Mouse (Mus musculus): ENCODE measurements at regions not wholly inside any gene's neighbourhood (a gene's known extent, or its start where the extent isn't known, plus 50 kb on each side); places are given as distances from the start of the nearest gene placed in this dataset.

GRCm38 (mm10) chr19:28205691-28206090, 194.7 kb upstream of the Rfx3 start:
- H3K4me2 ChIP-seq (ENCODE audit: low read depth) = no peak overlapping the region
- no peaks in the 10 kb centered on the region for H3K36me3 ChIP-seq (ENCODE audit: control insufficient read depth, insufficient read depth)
- no peak for TF ChIP-seq MYOD1 (IDR thresholded peaks at IDR 0.05; ENCODE audit: control insufficient read depth in 1 of 3, insufficient read length in 2 of 3, low read depth in 2 of 3)
- no peak overlapping the region for H3ac ChIP-seq (ENCODE audit: control insufficient read depth, insufficient read length)
- H3K27me3 ChIP-seq (ENCODE audit: control insufficient read depth, insufficient read depth, insufficient read length) = no peaks in the 10 kb centered on the region
- H3K79me2 ChIP-seq (ENCODE audit: control insufficient read depth, insufficient read depth) = no peaks in the 10 kb centered on the region
- no peak overlapping the region for H3K4me3 ChIP-seq

- TF ChIP-seq E2F4 (IDR thresholded peaks at IDR 0.05; ENCODE audit: insufficient read depth) = no peak
- no peak for TF ChIP-seq MYOG (IDR thresholded peaks at IDR 0.05; ENCODE audit: control insufficient read depth in 1 of 3, insufficient read depth in 1 of 3, insufficient read length in 2 of 3, low read depth in 2 of 3)
- no peak for TF ChIP-seq MYOD1 (IDR thresholded peaks at IDR 0.05; ENCODE audit: control insufficient read depth in 1 of 3, insufficient read length in 2 of 3, low read depth in 2 of 3)
- no peak for TF ChIP-seq TCF3 (IDR thresholded peaks at IDR 0.05; ENCODE audit: insufficient read length, low read depth)
- Histone ChIP-seq H3K36me3 (ENCODE audit: control insufficient read depth, insufficient read depth) (no peaks in the 10 kb centered on the region), H3K79me2 (ENCODE audit: control insufficient read depth, insufficient read depth) (no peaks in the 10 kb centered on the region), H3K4me3 (no peak overlapping the region), H3K4me2 (ENCODE audit: low read depth) (no peak overlapping the region), H3K27me3 (ENCODE audit: control insufficient read depth, insufficient read depth, insufficient read length) (no peaks in the 10 kb centered on the region), H3ac (ENCODE audit: control insufficient read depth, insufficient read length) (no peak overlapping the region)
Measured at GRCm38 (mm10) chr19:28203719-28204118, 192.8 kb upstream of the Rfx3 start.

- no peak for TF ChIP-seq REST (IDR thresholded peaks at IDR 0.05; ENCODE audit: insufficient read depth, insufficient read length)
- TF ChIP-seq E2F4 (IDR thresholded peaks at IDR 0.05; ENCODE audit: insufficient read depth) = no peak
- TF ChIP-seq POLR2AphosphoS2 (IDR thresholded peaks at IDR 0.05; ENCODE audit: insufficient read length, low read depth) = no peak
- no peak for TF ChIP-seq POLR2A (IDR thresholded peaks at IDR 0.05; ENCODE audit: insufficient read length, low read depth)
- no peak for TF ChIP-seq MYOG (IDR thresholded peaks at IDR 0.05; ENCODE audit: control insufficient read depth in 1 of 3, insufficient read depth in 1 of 3, insufficient read length in 2 of 3, low read depth in 2 of 3)
- Histone ChIP-seq H3K36me3 (ENCODE audit: control insufficient read depth, insufficient read depth) (no peaks in the 10 kb centered on the region), H3K79me2 (ENCODE audit: control insufficient read depth, insufficient read depth) (no peaks in the 10 kb centered on the region), H3K4me3 (no peak overlapping the region), H3K4me2 (ENCODE audit: low read depth) (no peak overlapping the region), H3K27me3 (ENCODE audit: control insufficient read depth, insufficient read depth, insufficient read length) (no peaks in the 10 kb centered on the region), H3ac (ENCODE audit: control insufficient read depth, insufficient read length) (no peak overlapping the region)
Measured at GRCm38 (mm10) chr19:28199385-28199784, 188.4 kb upstream of the Rfx3 start.

GRCm38 (mm10) chr19:28196881-28197280, 185.9 kb upstream of the Rfx3 start:
- no peaks in the 10 kb centered on the region for H3K36me3 ChIP-seq (ENCODE audit: control insufficient read depth, insufficient read depth)
- TF ChIP-seq MYOG (IDR thresholded peaks at IDR 0.05; ENCODE audit: control insufficient read depth in 1 of 3, insufficient read depth in 1 of 3, insufficient read length in 2 of 3, low read depth in 2 of 3) (no peak), TCF3 (IDR thresholded peaks at IDR 0.05; ENCODE audit: insufficient read length, low read depth) (no peak), MYOD1 (IDR thresholded peaks at IDR 0.05; ENCODE audit: control insufficient read depth in 1 of 3, insufficient read length in 2 of 3, low read depth in 2 of 3) (no peak), POLR2A (IDR thresholded peaks at IDR 0.05; ENCODE audit: insufficient read length, low read depth) (no peak), SRF (IDR thresholded peaks at IDR 0.05; ENCODE audit: control insufficient read depth, insufficient read length, low read depth) (no peak), POLR2AphosphoS2 (IDR thresholded peaks at IDR 0.05; ENCODE audit: insufficient read length, low read depth) (no peak)
- H3K79me2 ChIP-seq (ENCODE audit: control insufficient read depth, insufficient read depth) = no peaks in the 10 kb centered on the region
- no peak overlapping the region for H3K4me2 ChIP-seq (ENCODE audit: low read depth)
- H3K27me3 ChIP-seq (ENCODE audit: control insufficient read depth, insufficient read depth, insufficient read length) = no peaks in the 10 kb centered on the region
- H3K4me3 ChIP-seq = no peak overlapping the region
- no peak overlapping the region for H3ac ChIP-seq (ENCODE audit: control insufficient read depth, insufficient read length)

GRCm38 (mm10) chr19:28192248-28192647, 181.3 kb upstream of the Rfx3 start:
- no peak overlapping the region for H3K4me3 ChIP-seq
- no peaks in the 10 kb centered on the region for H3K27me3 ChIP-seq (ENCODE audit: control insufficient read depth, insufficient read depth, insufficient read length)
- no peak overlapping the region for H3ac ChIP-seq (ENCODE audit: control insufficient read depth, insufficient read length)
- no peaks in the 10 kb centered on the region for H3K36me3 ChIP-seq (ENCODE audit: control insufficient read depth, insufficient read depth)
- no peaks in the 10 kb centered on the region for H3K79me2 ChIP-seq (ENCODE audit: control insufficient read depth, insufficient read depth)
- no peak for TF ChIP-seq MAX (IDR thresholded peaks at IDR 0.05; ENCODE audit: low read depth)
- TF ChIP-seq REST (IDR thresholded peaks at IDR 0.05; ENCODE audit: insufficient read depth, insufficient read length) = no peak
- TF ChIP-seq CEBPB (IDR thresholded peaks at IDR 0.05; ENCODE audit: insufficient read depth, poor library complexity, severe bottlenecking) = no peak
- no peak for TF ChIP-seq SRF (IDR thresholded peaks at IDR 0.05; ENCODE audit: control insufficient read depth, insufficient read length, low read depth)
- no peak for TF ChIP-seq MYOD1 (IDR thresholded peaks at IDR 0.05; ENCODE audit: control insufficient read depth in 1 of 3, insufficient read length in 2 of 3, low read depth in 2 of 3)
- TF ChIP-seq POLR2AphosphoS2 (IDR thresholded peaks at IDR 0.05; ENCODE audit: insufficient read length, low read depth) = no peak
- no peak for TF ChIP-seq USF1 (IDR thresholded peaks at IDR 0.05; ENCODE audit: low read depth)
- H3K4me2 ChIP-seq (ENCODE audit: low read depth) = no peak overlapping the region

GRCm38 (mm10) chr19:28191428-28192116, 180.6 kb upstream of the Rfx3 start:
- no peak overlapping the region for H3ac ChIP-seq (ENCODE audit: control insufficient read depth, insufficient read length)
- no peak for TF ChIP-seq TCF3 (IDR thresholded peaks at IDR 0.05; ENCODE audit: insufficient read length, low read depth)
- TF ChIP-seq SRF (IDR thresholded peaks at IDR 0.05; ENCODE audit: control insufficient read depth, insufficient read length, low read depth) = no peak
- no peak for TF ChIP-seq E2F4 (IDR thresholded peaks at IDR 0.05; ENCODE audit: insufficient read depth)
- no peak for TF ChIP-seq TCF12 (IDR thresholded peaks at IDR 0.05; ENCODE audit: insufficient read depth, poor library complexity, severe bottlenecking)
- TF ChIP-seq POLR2A (IDR thresholded peaks at IDR 0.05; ENCODE audit: insufficient read length, low read depth) = no peak
- no peak for TF ChIP-seq USF1 (IDR thresholded peaks at IDR 0.05; ENCODE audit: low read depth)
- TF ChIP-seq MAX (IDR thresholded peaks at IDR 0.05; ENCODE audit: low read depth) = no peak
- no peak for TF ChIP-seq REST (IDR thresholded peaks at IDR 0.05; ENCODE audit: insufficient read depth, insufficient read length)
- no peak for TF ChIP-seq POLR2AphosphoS2 (IDR thresholded peaks at IDR 0.05; ENCODE audit: insufficient read length, low read depth)
- no peak for TF ChIP-seq MYOD1 (IDR thresholded peaks at IDR 0.05; ENCODE audit: control insufficient read depth in 1 of 3, insufficient read length in 2 of 3, low read depth in 2 of 3)
- TF ChIP-seq CEBPB (IDR thresholded peaks at IDR 0.05; ENCODE audit: insufficient read depth, poor library complexity, severe bottlenecking) = no peak
- TF ChIP-seq MYOG (IDR thresholded peaks at IDR 0.05; ENCODE audit: control insufficient read depth in 1 of 3, insufficient read depth in 1 of 3, insufficient read length in 2 of 3, low read depth in 2 of 3) = no peak
- no peak overlapping the region for H3K4me3 ChIP-seq
- H3K4me2 ChIP-seq (ENCODE audit: low read depth) = no peak overlapping the region
- no peaks in the 10 kb centered on the region for H3K36me3 ChIP-seq (ENCODE audit: control insufficient read depth, insufficient read depth)
- no peaks in the 10 kb centered on the region for H3K79me2 ChIP-seq (ENCODE audit: control insufficient read depth, insufficient read depth)
- H3K27me3 ChIP-seq (ENCODE audit: control insufficient read depth, insufficient read depth, insufficient read length) = no peaks in the 10 kb centered on the region
